Mouse (Mus musculus) kidney, embryonic 16.5 days (tissue): ENCODE measurements around the gene Cdh8. TPM values are rescaled to one million over a fixed set of nuclear protein-coding genes. Genes with fewer than 3 reads are reported as not detected.
"Not testable (repeated sequence)": the region's sequence is repeated elsewhere in the genome, so short reads cannot be mapped to it uniquely, and the experiment has no call there.

Source experiments
- ATAC-seq: fragments of 200-750 bp; cut with Nextera tagmentation; 2 replicates; pipeline ENCODE4 v1.8.0; 2017; ENCODE audit warnings: moderate TSS enrichment; ENCODE audit not compliant: low FRiP score, low TSS enrichment
- H3K27ac ChIP-seq: fragments of 300-500 bp; sonication (generic); 2 replicates; pipeline ENCODE4 v1.5.1; 2014; ENCODE audit warnings: low read length
- H3K27me3 ChIP-seq: fragments of 300-500 bp; sonication (generic); 2 replicates; pipeline ENCODE4 v1.6.1; 2014; ENCODE audit warnings: low read length, control low read depth, mixed read lengths; ENCODE audit not compliant: insufficient read depth
- H3K36me3 ChIP-seq: fragments of 300-500 bp; sonication (generic); 2 replicates; pipeline ENCODE4 v1.6.1; 2014; ENCODE audit warnings: low read length, control low read depth, mixed read lengths; ENCODE audit not compliant: insufficient read depth
- H3K4me1 ChIP-seq: fragments of 300-500 bp; sonication (generic); 2 replicates; pipeline ENCODE4 v1.6.1; 2014; ENCODE audit warnings: low read length, control low read depth, mixed read lengths; ENCODE audit not compliant: insufficient read depth
- H3K4me2 ChIP-seq: fragments of 300-500 bp; sonication (generic); replicated peaks from 2 replicates; pipeline ENCODE4 v1.6.1; 2014; ENCODE audit warnings: low read depth, low read length
- H3K4me3 ChIP-seq: fragments of 300-500 bp; sonication (generic); 2 replicates; pipeline ENCODE4 v1.5.1; 2014; ENCODE audit warnings: mild to moderate bottlenecking, low read length
- H3K9ac ChIP-seq: fragments of 300-500 bp; sonication (generic); replicated peaks from 2 replicates; pipeline ENCODE4 v1.6.1; 2014; ENCODE audit warnings: low read length
- H3K9me3 ChIP-seq: fragments of 300-500 bp; sonication (generic); 2 replicates; pipeline ENCODE4 v1.6.1; 2016; ENCODE audit warnings: low read length, control low read depth
- WGBS: fragments of 180-500 bp; shearing (Covaris S2); extraction: QIAGEN DNeasy Blood & Tissue Kit; methylation state at CpG from one replicate; pipeline ENCODE4 v1.1.7; 2014; 5-methylcytosine and 5-hydroxymethylcytosine counted together
- polyA plus RNA-seq: library from polyadenylated mRNA; unstranded; fragments of >200 nt; fragmentation: Nextera tagmentation; extraction: Ambion mirVana; gene quantifications from 2 replicates; pipeline ENCODE4 v1.2.1, GENCODE M21; 2015

Cdh8 gene
- polyA plus RNA-seq, 1 experiment from 2014 or later, result 0.84 TPM

- ATAC-seq, result no peak
- H3K27me3 ChIP-seq, result no peaks in the 10 kb centered on the region
- no peaks in the 10 kb centered on the region for H3K36me3 ChIP-seq
- WGBS, result 80% methylated on average over 3 of the region's 3 CpGs
- no peak overlapping the region for H3K27ac ChIP-seq
- H3K4me3 ChIP-seq, result no peak overlapping the region
- no peaks in the 10 kb centered on the region for H3K9me3 ChIP-seq
- no peaks in the 10 kb centered on the region for H3K4me1 ChIP-seq
- no peak overlapping the region for H3K4me2 ChIP-seq
- no peak overlapping the region for H3K9ac ChIP-seq
Observed at GRCm38 (mm10) chr8:99166966-99167365, 249.3 kb downstream of the Cdh8 start.

GRCm38 (mm10) chr8:99161633-99162032 is 254.6 kb downstream of the Cdh8 start:
- 78% methylated on average over 4 of the region's 4 CpGs for whole genome bisulfite sequencing
- no peak overlapping the region for H3K4me3 ChIP-seq
- H3K4me1 ChIP-seq, result no peaks in the 10 kb centered on the region
- H3K4me2 ChIP-seq, result no peak overlapping the region
- no peaks in the 10 kb centered on the region for H3K9me3 ChIP-seq
- H3K9ac ChIP-seq, result no peak overlapping the region
- no peaks in the 10 kb centered on the region for H3K27me3 ChIP-seq
- H3K36me3 ChIP-seq, result no peaks in the 10 kb centered on the region
- no peak overlapping the region for H3K27ac ChIP-seq
- ATAC-seq, result no peak

GRCm38 (mm10) chr8:99145436-99145835 is 270.8 kb downstream of the Cdh8 start:
- Histone ChIP-seq H3K9ac (no peak overlapping the region), H3K4me3 (no peak overlapping the region), H3K4me1 (no peaks in the 10 kb centered on the region), H3K27me3 (no peaks in the 10 kb centered on the region), H3K9me3 (no peaks in the 10 kb centered on the region), H3K36me3 (no peaks in the 10 kb centered on the region), H3K4me2 (no peak overlapping the region), H3K27ac (no peak overlapping the region)
- WGBS, result 95% methylated on average over 6 of the region's 6 CpGs
- no peak for ATAC-seq

- H3K27me3 ChIP-seq, H3K9ac ChIP-seq, H3K4me1 ChIP-seq, ATAC-seq, H3K9me3 ChIP-seq, H3K27ac ChIP-seq, H3K4me3 ChIP-seq, H3K4me2 ChIP-seq, H3K36me3 ChIP-seq: not testable (repeated sequence)
- WGBS, result 65% methylated on average over 1 of the region's 1 CpGs
Observed at GRCm38 (mm10) chr8:99144761-99145160, 271.5 kb downstream of the Cdh8 start.

- ATAC-seq, result no peak
- 64% methylated on average over 2 of the region's 2 CpGs for WGBS
Observed at GRCm38 (mm10) chr8:99098453-99098852, 317.8 kb downstream of the Cdh8 start.

GRCm38 (mm10) chr8:99051344-99051743 is 364.9 kb downstream of the Cdh8 start:
- no peak overlapping the region for H3K9ac ChIP-seq
- no peaks in the 10 kb centered on the region for H3K27me3 ChIP-seq
- H3K4me2 ChIP-seq, result no peak overlapping the region
- H3K4me1 ChIP-seq, result no peaks in the 10 kb centered on the region
- no peak for ATAC-seq
- no peaks in the 10 kb centered on the region for H3K36me3 ChIP-seq
- H3K9me3 ChIP-seq, result no peaks in the 10 kb centered on the region
- no peak overlapping the region for H3K4me3 ChIP-seq
- no peak overlapping the region for H3K27ac ChIP-seq

More at GRCm38 (mm10) chr8:99098453-99098852, 317.8 kb downstream of the Cdh8 start:
- Histone ChIP-seq H3K36me3 (no peaks in the 10 kb centered on the region), H3K9ac (no peak overlapping the region), H3K4me1 (no peaks in the 10 kb centered on the region), H3K9me3 (no peaks in the 10 kb centered on the region), H3K27me3 (no peaks in the 10 kb centered on the region), H3K4me3 (no peak overlapping the region), H3K27ac (no peak overlapping the region), H3K4me2 (no peak overlapping the region)

- Histone ChIP-seq H3K4me3 (no peak overlapping the region), H3K4me1 (no peaks in the 10 kb centered on the region), H3K36me3 (no peaks in the 10 kb centered on the region), H3K27me3 (no peaks in the 10 kb centered on the region), H3K9ac (no peak overlapping the region), H3K9me3 (no peaks in the 10 kb centered on the region), H3K27ac (no peak overlapping the region), H3K4me2 (no peak overlapping the region)
- WGBS, result 80% methylated on average over 8 of the region's 8 CpGs
- ATAC-seq, result no peak
Observed at GRCm38 (mm10) chr8:99048664-99049363, 367.5 kb downstream of the Cdh8 start.

- WGBS, result 95% methylated on average over 2 of the region's 2 CpGs
- Histone ChIP-seq H3K9ac (no peak overlapping the region), H3K4me1 (no peaks in the 10 kb centered on the region), H3K27me3 (no peaks in the 10 kb centered on the region), H3K4me2 (no peak overlapping the region), H3K36me3 (no peaks in the 10 kb centered on the region), H3K9me3 (no peaks in the 10 kb centered on the region), H3K4me3 (no peak overlapping the region), H3K27ac (no peak overlapping the region)
- no peak for ATAC-seq
Observed at GRCm38 (mm10) chr8:99040423-99040822, 375.8 kb downstream of the Cdh8 start.

GRCm38 (mm10) chr8:99031060-99031459 is 385.2 kb downstream of the Cdh8 start:
- Histone ChIP-seq H3K4me3 (no peak overlapping the region), H3K36me3 (no peaks in the 10 kb centered on the region), H3K9me3 (no peaks in the 10 kb centered on the region), H3K4me2 (no peak overlapping the region), H3K4me1 (no peaks in the 10 kb centered on the region), H3K27ac (no peak overlapping the region), H3K9ac (no peak overlapping the region), H3K27me3 (no peaks in the 10 kb centered on the region)
- WGBS, result 74% methylated on average over 4 of the region's 4 CpGs
- no peak for ATAC-seq
